Mouse (Mus musculus): Measurements from ENCODE around the gene Ltbp2.

DNA sequence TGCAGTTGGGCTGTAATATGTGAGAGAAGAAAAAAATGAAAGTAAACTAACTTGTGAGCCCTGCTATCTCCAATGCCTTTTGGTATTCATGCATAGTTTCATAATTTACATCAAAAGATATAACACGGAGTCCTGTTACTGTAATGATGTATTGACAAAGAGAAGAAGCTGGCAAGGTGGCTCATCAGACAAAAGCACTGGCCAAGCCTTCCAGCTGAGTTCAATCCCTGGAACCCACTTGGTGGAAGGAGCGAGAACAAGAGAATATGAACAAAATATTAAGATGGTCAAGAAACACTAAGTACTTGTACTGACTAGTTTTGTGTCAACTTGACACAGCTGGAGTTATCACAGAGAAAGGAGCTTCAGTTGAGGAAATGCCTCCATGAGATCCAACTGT is 4.0 kb downstream of the Ltbp2 start:
- TF ChIP-seq EP300 (IDR thresholded peaks at IDR 0.05; ENCODE audit: insufficient read depth, low read depth, low read length) (no peak), CTCF (IDR thresholded peaks at IDR 0.05) (no peak), POLR2A (IDR thresholded peaks at IDR 0.05; ENCODE audit: insufficient read depth, low read depth, low read length) (no peak)

Data from heart, adult 2 months (tissue).